Mouse (Mus musculus) liver, embryonic 12.5 days (tissue): ENCODE data around the gene Aifm2. TPM values are rescaled to one million over a fixed set of nuclear protein-coding genes. Genes with fewer than 3 reads are reported as not detected.

Experiments used
- ATAC-seq: fragments of 200-750 bp; cut with Nextera tagmentation; 2 replicates; pipeline ENCODE4 v1.8.0; 2017; ENCODE audit warnings: moderate number of reproducible peaks, mild to moderate bottlenecking, moderate library complexity
- H3K27ac ChIP-seq: fragments of 300-500 bp; sonication (generic); 2 replicates; pipeline ENCODE4 v1.5.1; 2016; ENCODE audit warnings: mild to moderate bottlenecking
- H3K27me3 ChIP-seq: fragments of 300-500 bp; sonication (generic); replicated peaks from 2 replicates; pipeline ENCODE4 v1.6.1; 2016; ENCODE audit warnings: mild to moderate bottlenecking, moderate library complexity
- H3K36me3 ChIP-seq: fragments of 300-500 bp; sonication (generic); 2 replicates; pipeline ENCODE4 v1.6.1; 2016; ENCODE audit warnings: mild to moderate bottlenecking, moderate library complexity
- H3K4me1 ChIP-seq: fragments of 300-500 bp; sonication (generic); 2 replicates; pipeline ENCODE4 v1.6.1; 2016
- H3K4me2 ChIP-seq: fragments of 300-500 bp; sonication (generic); 2 replicates; pipeline ENCODE4 v1.6.1; 2016; ENCODE audit warnings: mild to moderate bottlenecking, moderate library complexity
- H3K4me3 ChIP-seq: fragments of 300-500 bp; sonication (generic); 2 replicates; pipeline ENCODE4 v1.5.1; 2016; ENCODE audit warnings: mild to moderate bottlenecking, moderate library complexity
- H3K9ac ChIP-seq: fragments of 300-500 bp; sonication (generic); 2 replicates; pipeline ENCODE4 v1.6.1; 2016; ENCODE audit warnings: mild to moderate bottlenecking, moderate library complexity
- H3K9me3 ChIP-seq: fragments of 300-500 bp; sonication (generic); replicated peaks from 2 replicates; pipeline ENCODE4 v1.6.1; 2016; ENCODE audit warnings: mild to moderate bottlenecking, moderate library complexity
- WGBS: fragments of 180-500 bp; shearing (Covaris S2); methylation state at CpG from one replicate; pipeline ENCODE4 v1.1.7; 2016; ENCODE audit not compliant: insufficient replicate concordance; 5-methylcytosine and 5-hydroxymethylcytosine counted together
- polyA plus RNA-seq: library from polyadenylated mRNA; unstranded; fragments of >200 nt; fragmentation: Nextera tagmentation; extraction: Ambion mirVana; gene quantifications from 2 replicates; pipeline ENCODE4 v1.2.1, GENCODE M21; 2016

Aifm2 gene
- polyA plus RNA-seq, result 3.3 and 4.2 TPM in 2 replicates

GRCm38 (mm10) chr10:61714771-61715461 lies at the start of gene Aifm2:
Gene Aifm2 (plus strand): TSS chr10:61715263.
- Histone ChIP-seq H3K4me1 (peaks cover 21% of the 10 kb centered on the region), H3K9ac (peak within 1 kb of the TSS; percentile 57), H3K4me2 (peak within 1 kb of the TSS; percentile 89), H3K9me3 (no peaks in the 10 kb centered on the region), H3K27ac (no peak within 1 kb of the TSS), H3K36me3 (no peaks in the 10 kb centered on the region), H3K4me3 (peak within 1 kb of the TSS; percentile 62), H3K27me3 (0 out of 2 replicates have a peak, but pooled peaks cover 4% of the 10 kb centered on the region)
- 15% methylated on average over 31 of the region's 36 CpGs for WGBS
- peak; percentile 92 for ATAC-seq

DNA sequence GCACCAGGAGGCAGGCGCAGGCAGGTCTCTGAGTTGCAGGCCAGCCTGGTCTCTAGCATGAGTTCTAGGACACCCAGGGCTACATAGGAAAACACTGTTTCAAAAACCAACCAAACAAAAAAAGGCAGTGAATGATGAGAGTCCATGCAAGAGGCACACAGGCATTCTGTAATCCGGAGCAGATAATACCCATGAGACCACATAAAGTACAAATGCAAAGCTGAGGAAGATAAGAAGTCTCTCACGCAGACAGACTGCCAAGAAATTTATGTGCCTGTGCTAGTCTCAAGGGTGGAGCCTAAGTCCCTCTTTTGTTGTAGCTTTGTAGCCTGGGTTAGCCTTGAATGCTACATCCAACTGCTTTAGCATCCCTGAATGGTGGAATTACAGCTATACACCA lies 49.4 kb upstream of the Aifm2 start:
- ATAC-seq, result no peak
- H3K36me3 ChIP-seq, result peaks cover 94% of the 10 kb centered on the region
- 69% methylated on average over 3 of the region's 3 CpGs for WGBS

DNA sequence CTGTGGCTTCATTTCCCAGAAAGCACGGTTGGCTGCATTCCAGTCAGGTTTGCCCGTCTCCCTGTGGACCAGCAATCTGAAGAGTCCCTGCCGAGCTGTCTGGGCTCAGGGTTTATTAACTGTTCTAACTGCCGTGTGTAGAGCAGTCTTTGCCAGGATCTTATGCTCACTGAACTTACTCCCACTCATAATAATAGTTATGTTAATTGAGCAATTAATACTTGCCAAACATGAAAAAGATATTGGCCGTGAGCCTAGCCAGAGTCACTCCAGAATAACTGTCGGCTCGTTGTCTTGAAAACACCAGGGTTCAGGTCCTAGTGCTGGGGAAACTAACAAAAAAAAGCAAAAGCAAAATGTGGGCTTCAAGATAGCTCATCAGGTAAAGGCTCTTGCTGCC lies 45.8 kb upstream of the Aifm2 start:
- no peak overlapping the region for H3K4me2 ChIP-seq
- H3K36me3 ChIP-seq, result peaks cover 91% of the 10 kb centered on the region
- no peaks in the 10 kb centered on the region for H3K9me3 ChIP-seq
- H3K27me3 ChIP-seq, result no peaks in the 10 kb centered on the region
- H3K4me1 ChIP-seq, result peaks cover 13% of the 10 kb centered on the region
- ATAC-seq, result no peak
- H3K4me3 ChIP-seq, result no peak overlapping the region
- H3K9ac ChIP-seq, result no peak overlapping the region
- no peak overlapping the region for H3K27ac ChIP-seq
- WGBS, result 90% methylated on average over 7 of the region's 7 CpGs

More for the DNA sequence above, 49.4 kb upstream of the Aifm2 start:
- H3K9me3 ChIP-seq, result no peaks in the 10 kb centered on the region
- H3K27ac ChIP-seq, result no peak overlapping the region
- no peak overlapping the region for H3K4me2 ChIP-seq
- no peaks in the 10 kb centered on the region for H3K27me3 ChIP-seq
- H3K4me3 ChIP-seq, result no peak overlapping the region
- H3K4me1 ChIP-seq, result peaks cover 13% of the 10 kb centered on the region
- no peak overlapping the region for H3K9ac ChIP-seq

- no peaks in the 10 kb centered on the region for H3K9me3 ChIP-seq
- no peak overlapping the region for H3K4me3 ChIP-seq
- peaks cover 14% of the 10 kb centered on the region for H3K4me1 ChIP-seq
- H3K9ac ChIP-seq, result no peak overlapping the region
- H3K27me3 ChIP-seq, result no peaks in the 10 kb centered on the region
- peak; percentile 79 for ATAC-seq
- peak overlapping the region; percentile 39; the same call in 1 of the 2 replicates for H3K27ac ChIP-seq
- peaks cover 91% of the 10 kb centered on the region for H3K36me3 ChIP-seq
- peak overlapping the region; percentile 21; the same call in 1 of the 2 replicates for H3K4me2 ChIP-seq
Observed at GRCm38 (mm10) chr10:61669896-61670295, 45.2 kb upstream of the Aifm2 start.

- no peak overlapping the region for H3K9ac ChIP-seq
- H3K36me3 ChIP-seq, result peaks cover 89% of the 10 kb centered on the region
- no peaks in the 10 kb centered on the region for H3K9me3 ChIP-seq
- no peak overlapping the region for H3K4me3 ChIP-seq
- 86% methylated on average over 3 of the region's 3 CpGs for WGBS
- H3K4me2 ChIP-seq, result no peak overlapping the region
- H3K27ac ChIP-seq, result no peak overlapping the region
- peaks cover 22% of the 10 kb centered on the region for H3K4me1 ChIP-seq
- H3K27me3 ChIP-seq, result no peaks in the 10 kb centered on the region
- no peak for ATAC-seq
Observed at GRCm38 (mm10) chr10:61670758-61671157, 44.3 kb upstream of the Aifm2 start.

- Histone ChIP-seq H3K4me2 (peak overlapping the region; percentile 12; the same call in 1 of the 2 replicates), H3K9me3 (no peaks in the 10 kb centered on the region), H3K27ac (peak overlapping the region; percentile 47; the same call in 1 of the 2 replicates), H3K27me3 (no peaks in the 10 kb centered on the region), H3K9ac (0 out of 2 replicates have a peak overlapping the region, but pooled peaks have one; percentile 3), H3K4me3 (no peak overlapping the region), H3K36me3 (peaks cover 41% of the 10 kb centered on the region), H3K4me1 (peaks cover 29% of the 10 kb centered on the region)
- 35% methylated on average over 3 of the region's 3 CpGs for WGBS
- ATAC-seq, result peak; percentile 30
Observed at GRCm38 (mm10) chr10:61675935-61676334, 39.1 kb upstream of the Aifm2 start.

- Histone ChIP-seq H3K4me1 (peaks cover 44% of the 10 kb centered on the region), H3K4me2 (peak overlapping the region; percentile 83), H3K27me3 (no peaks in the 10 kb centered on the region), H3K9ac (peak overlapping the region; percentile 95), H3K36me3 (peaks cover 24% of the 10 kb centered on the region), H3K4me3 (peak overlapping the region; percentile 100), H3K27ac (peak overlapping the region; percentile 87), H3K9me3 (no peaks in the 10 kb centered on the region)
- ATAC-seq, result 0 out of 2 replicates have a peak, but pooled peaks have one; percentile 2
- WGBS, result 46% methylated on average over 9 of the region's 9 CpGs
Observed at GRCm38 (mm10) chr10:61679545-61679944, 35.5 kb upstream of the Aifm2 start.

DNA sequence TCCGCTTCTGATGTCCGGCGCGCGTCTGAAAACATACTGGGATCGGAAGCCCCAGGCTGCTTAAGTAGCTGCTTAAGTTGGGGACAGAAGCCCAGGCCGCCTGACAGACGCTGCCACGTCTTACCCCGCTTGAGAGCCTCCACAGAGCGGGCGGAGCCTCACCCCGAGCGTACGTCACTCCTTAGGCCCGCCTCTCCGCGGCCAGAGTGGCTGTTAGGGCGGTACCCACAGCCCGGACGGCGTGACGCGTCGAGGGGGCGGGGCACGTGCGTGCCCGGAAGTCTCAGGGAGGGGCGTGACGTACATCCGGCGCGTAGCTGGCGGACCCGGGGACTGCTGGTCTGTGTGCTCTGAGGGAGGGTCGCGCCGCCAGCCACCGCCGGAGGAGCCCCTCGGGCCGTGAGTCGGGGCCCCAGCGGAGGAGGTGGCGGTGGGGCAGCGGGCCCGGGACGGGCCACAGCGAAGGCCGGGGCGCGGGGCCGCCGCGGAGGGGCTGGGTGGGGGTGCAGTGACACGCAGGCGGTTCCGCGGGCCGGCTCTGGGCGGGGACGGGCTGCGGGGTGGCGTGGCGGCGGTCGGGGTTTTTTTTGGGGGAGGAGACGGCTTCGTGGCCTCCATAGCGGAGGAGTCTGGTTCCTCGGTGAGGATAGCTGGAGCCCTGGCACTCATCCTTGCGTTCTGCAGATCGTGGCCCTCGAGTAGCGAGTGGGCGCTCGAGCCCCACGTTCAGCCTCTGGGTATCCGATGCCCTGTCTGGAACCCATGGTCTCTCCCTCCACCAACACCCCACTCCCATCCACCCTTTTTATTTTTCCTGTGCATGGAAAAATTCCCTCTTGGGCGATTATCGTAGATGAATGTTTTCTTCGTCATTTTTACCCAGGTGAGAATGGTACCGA lies 34.8 kb upstream of the Aifm2 start, which contains the start of gene Sar1a:
TSS of gene Sar1a (plus strand) at position 285 of the 899 bp plus-strand sequence.
- ATAC-seq, result peak; percentile 99
- WGBS, result under 1% methylated on average over 84 of the region's 84 CpGs
- peak within 1 kb of the TSS; percentile 95 for H3K9ac ChIP-seq
- H3K4me1 ChIP-seq, result peaks cover 40% of the 10 kb centered on the region
- H3K4me3 ChIP-seq, result peak within 1 kb of the TSS; percentile 100
- peak within 1 kb of the TSS; percentile 83 for H3K4me2 ChIP-seq
- H3K9me3 ChIP-seq, result no peaks in the 10 kb centered on the region
- no peaks in the 10 kb centered on the region for H3K27me3 ChIP-seq
- peak within 1 kb of the TSS; percentile 87 for H3K27ac ChIP-seq
- H3K36me3 ChIP-seq, result peaks cover 24% of the 10 kb centered on the region

DNA sequence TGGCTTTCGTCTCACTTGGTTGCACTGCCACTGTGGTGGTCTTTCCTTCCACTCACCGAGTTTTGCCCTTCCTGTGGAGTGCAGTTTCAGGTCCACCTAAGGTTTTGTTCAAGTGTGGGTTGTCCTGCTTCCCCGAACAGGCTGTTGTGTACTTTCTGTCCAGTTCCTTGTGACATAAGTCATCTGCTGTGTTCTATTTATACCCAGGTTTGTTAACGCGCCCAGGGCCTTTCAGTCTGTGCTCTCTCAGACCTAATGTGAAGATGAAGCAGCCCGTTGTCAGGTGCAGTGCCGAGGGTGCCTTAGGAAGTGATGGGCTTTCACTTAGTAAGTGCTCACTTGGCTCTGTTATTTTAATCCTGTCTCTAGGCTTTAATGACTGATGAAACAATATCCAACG lies 25.7 kb upstream of the Aifm2 start:
- WGBS, result 82% methylated on average over 8 of the region's 8 CpGs
- no peak overlapping the region for H3K27ac ChIP-seq
- H3K9me3 ChIP-seq, result no peaks in the 10 kb centered on the region
- H3K36me3 ChIP-seq, result peaks cover 95% of the 10 kb centered on the region
- no peaks in the 10 kb centered on the region for H3K27me3 ChIP-seq
- H3K4me1 ChIP-seq, result no peaks in the 10 kb centered on the region
- no peak overlapping the region for H3K9ac ChIP-seq
- H3K4me3 ChIP-seq, result no peak overlapping the region
- no peak overlapping the region for H3K4me2 ChIP-seq
- no peak for ATAC-seq

DNA sequence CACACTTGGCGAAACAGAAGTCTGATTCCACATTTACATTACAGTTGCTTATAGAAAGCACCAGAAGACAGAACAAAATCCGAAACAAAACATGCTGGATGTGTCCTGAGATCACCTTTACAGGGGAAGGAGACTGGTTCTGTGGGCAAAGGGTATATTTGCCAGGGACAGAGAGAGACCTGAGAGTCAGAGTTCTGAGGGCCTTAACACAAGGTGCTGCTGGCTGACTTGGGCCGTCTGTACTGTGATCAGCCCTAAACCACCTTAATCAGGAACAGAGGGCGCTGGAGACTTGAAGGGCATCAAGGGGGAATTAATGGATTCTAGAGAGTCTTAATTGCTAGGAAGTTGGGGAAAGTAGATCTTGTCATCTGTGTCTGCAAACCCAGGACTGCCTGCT lies 21.5 kb upstream of the Aifm2 start:
- ATAC-seq, result no peak
- Histone ChIP-seq H3K27me3 (no peaks in the 10 kb centered on the region), H3K4me1 (peaks cover 25% of the 10 kb centered on the region), H3K4me3 (no peak overlapping the region), H3K9ac (no peak overlapping the region), H3K27ac (0 out of 2 replicates have a peak overlapping the region, but pooled peaks have one; percentile 22), H3K9me3 (no peaks in the 10 kb centered on the region), H3K36me3 (peaks cover 63% of the 10 kb centered on the region), H3K4me2 (no peak overlapping the region)
- 76% methylated on average over 4 of the region's 4 CpGs for WGBS

- ATAC-seq, result peak; percentile 96
- peak within 1 kb of the TSS; percentile 70 for H3K27ac ChIP-seq
- under 1% methylated on average over 42 of the region's 42 CpGs for whole genome bisulfite sequencing
Observed at GRCm38 (mm10) chr10:61694870-61695670, 20.0 kb upstream of the Aifm2 start, which contains the start of gene Tysnd1. Gene Tysnd1 (plus strand): TSS chr10:61695514.

More at GRCm38 (mm10) chr10:61694870-61695670, 20.0 kb upstream of the Aifm2 start, which contains the start of gene Tysnd1:
- H3K4me1 ChIP-seq, result peaks cover 25% of the 10 kb centered on the region
- H3K9ac ChIP-seq, result peak within 1 kb of the TSS; percentile 84
- peaks cover 63% of the 10 kb centered on the region for H3K36me3 ChIP-seq
- peak within 1 kb of the TSS; percentile 83 for H3K4me3 ChIP-seq
- H3K4me2 ChIP-seq, result peak within 1 kb of the TSS; percentile 99
- H3K9me3 ChIP-seq, result no peaks in the 10 kb centered on the region
- no peaks in the 10 kb centered on the region for H3K27me3 ChIP-seq
